ENCODE assay signal across 8 mouse cellular contexts in the genomic region with DNA sequence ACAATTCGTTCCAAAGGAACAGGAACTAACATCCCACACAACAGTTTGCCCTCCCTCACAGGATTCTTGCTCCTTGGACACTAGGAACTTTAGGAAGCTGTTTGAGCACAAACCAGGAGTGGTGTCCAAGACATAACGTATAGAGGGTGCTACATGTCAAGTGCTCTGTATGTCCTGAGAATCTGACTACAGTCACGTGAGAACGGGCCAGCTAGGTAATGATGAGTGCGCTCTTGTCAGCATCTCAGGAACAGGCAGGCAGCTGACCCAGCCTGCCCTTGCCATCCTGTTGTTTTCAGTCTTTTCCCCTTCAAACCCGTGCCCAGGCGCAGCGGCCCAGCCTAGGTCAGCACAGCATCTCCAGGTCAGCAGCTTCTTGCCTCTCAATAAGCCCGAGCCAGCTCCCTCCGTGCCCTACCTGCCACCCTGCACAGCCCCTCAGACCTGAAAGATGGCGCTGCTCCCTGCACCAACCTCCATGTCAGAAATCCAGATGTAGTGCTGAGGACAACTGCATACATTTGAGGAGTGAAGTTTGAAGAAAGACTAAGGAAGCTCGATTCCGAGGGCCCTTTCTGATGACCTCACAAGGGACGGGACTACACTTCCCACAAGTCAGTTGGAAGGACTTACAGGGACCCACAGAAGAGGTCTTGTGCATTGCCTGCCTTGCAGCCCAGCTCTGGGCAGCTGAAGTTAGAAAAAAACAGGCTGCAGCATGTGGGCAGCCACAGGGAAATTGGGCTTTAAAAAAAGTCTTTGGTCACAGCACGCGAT. TPM values are rescaled to one million over a fixed set of nuclear protein-coding genes. Genes with fewer than 3 reads are reported as not detected.
DNase-seq lines count a peak whose midpoint lies in the region; ATAC-seq and TF ChIP-seq lines count a peak whose summit lies in the region.
"Not testable (repeated sequence)": the region's sequence is repeated elsewhere in the genome, so short reads cannot be mapped to it uniquely, and the experiment has no call there.

No protein-coding gene starts in this region.

- 9% methylated on average over 16 of the region's 16 CpGs for WGBS in embryonic facial prominence, embryonic 13.5 days
- 2% methylated on average over 16 of the region's 16 CpGs for WGBS in kidney, adult 2 months
- WGBS in limb, embryonic 12.5 days, result 19% methylated on average over 16 of the region's 16 CpGs
- 8% methylated on average over 16 of the region's 16 CpGs for WGBS in midbrain, embryonic 15.5 days
- 7% methylated on average over 16 of the region's 16 CpGs for WGBS in spleen, adult 2 months

- peak; percentile 76 for DNase-seq in 3134 (ENCODE audit: extremely low read depth, insufficient read length, low spot score)
- peak; percentile 87 to 89 for DNase-seq in adrenal gland, postnatal 36 days
- peak; percentile 93 to 94 for DNase-seq in heart, adult 18-20 months
- peak; percentile 94 for DNase-seq in kidney, adult 2 months
- peak; percentile 73 to 82 for DNase-seq in spleen, adult 2 months (ENCODE audit: low read depth in 1 of 2, low spot score in 2 of 2)

- not testable (repeated sequence) for TF ChIP-seq CTCF in kidney, adult 2 months (conservative IDR thresholded peaks at IDR 0.05; ENCODE audit: insufficient read depth, insufficient read length, low read depth, low read length); spleen, adult 2 months (IDR thresholded peaks at IDR 0.05; ENCODE audit: extremely low read depth, insufficient read depth, insufficient read length, insufficient replicate concordance)

- H3K27me3 ChIP-seq in embryonic facial prominence, embryonic 13.5 days; kidney, adult 2 months (replicated peaks; ENCODE audit: control insufficient read depth, insufficient read depth, low read length); limb, embryonic 12.5 days; midbrain, embryonic 15.5 days (replicated peaks); spleen, adult 2 months (ENCODE audit: control insufficient read depth, insufficient read depth, low read length): not testable (repeated sequence)

- H3K36me3 ChIP-seq in embryonic facial prominence, embryonic 13.5 days; kidney, adult 2 months (ENCODE audit: control insufficient read depth, insufficient read depth, low read length); limb, embryonic 12.5 days; midbrain, embryonic 15.5 days (replicated peaks); spleen, adult 2 months (ENCODE audit: control insufficient read depth, insufficient read depth, low read length): not testable (repeated sequence)

- ATAC-seq in embryonic facial prominence, embryonic 13.5 days (ENCODE audit: insufficient number of reproducible peaks, insufficient read depth, low FRiP score, low TSS enrichment, low read depth), result peak; percentile 97
- peak; percentile 100 for ATAC-seq in limb, embryonic 12.5 days (ENCODE audit: insufficient number of reproducible peaks, insufficient read depth, low FRiP score, low TSS enrichment, low read depth)
- peak; percentile 100 for ATAC-seq in midbrain, embryonic 15.5 days (replicated peaks)

- not testable (repeated sequence) for H3K9me3 ChIP-seq in embryonic facial prominence, embryonic 13.5 days; limb, embryonic 12.5 days; midbrain, embryonic 15.5 days

- peak overlapping the region; percentile 22; the same call in 1 of the 2 replicates for H3K27ac ChIP-seq in embryonic facial prominence, embryonic 13.5 days
- H3K27ac ChIP-seq in kidney, adult 2 months (ENCODE audit: insufficient read depth, low read depth, low read length); limb, embryonic 12.5 days; spleen, adult 2 months (ENCODE audit: insufficient read depth, low read length): not testable (repeated sequence)
- peak overlapping the region; percentile 63 for H3K27ac ChIP-seq in midbrain, embryonic 15.5 days

- peak overlapping the region; percentile 82 for H3K4me3 ChIP-seq in embryonic facial prominence, embryonic 13.5 days
- peak overlapping the region; percentile 89 for H3K4me3 ChIP-seq in kidney, adult 2 months (ENCODE audit: insufficient read depth, low read depth, low read length)
- H3K4me3 ChIP-seq in limb, embryonic 12.5 days (replicated peaks), result peak overlapping the region; percentile 71
- H3K4me3 ChIP-seq in midbrain, embryonic 15.5 days, result peak overlapping the region; percentile 65
- peak overlapping the region; percentile 72 for H3K4me3 ChIP-seq in spleen, adult 2 months (ENCODE audit: extremely low read depth, insufficient read depth, insufficient read length)

- peak overlapping the region; percentile 91 for H3K9ac ChIP-seq in embryonic facial prominence, embryonic 13.5 days
- H3K9ac ChIP-seq in limb, embryonic 12.5 days (replicated peaks), result peak overlapping the region; percentile 80
- H3K9ac ChIP-seq in midbrain, embryonic 15.5 days, result peak overlapping the region; percentile 63

- H3K4me1 ChIP-seq in embryonic facial prominence, embryonic 13.5 days; kidney, adult 2 months (ENCODE audit: control insufficient read depth, insufficient read depth, low read length); limb, embryonic 12.5 days (replicated peaks); midbrain, embryonic 15.5 days; spleen, adult 2 months (ENCODE audit: control insufficient read depth, insufficient read depth, insufficient read length): not testable (repeated sequence)

- H3K4me2 ChIP-seq in embryonic facial prominence, embryonic 13.5 days, result peak overlapping the region; percentile 73
- peak overlapping the region; percentile 72 for H3K4me2 ChIP-seq in limb, embryonic 12.5 days
- peak overlapping the region; percentile 67 for H3K4me2 ChIP-seq in midbrain, embryonic 15.5 days

- not testable (repeated sequence) for TF ChIP-seq POLR2A in kidney, adult 2 months (IDR thresholded peaks at IDR 0.05; ENCODE audit: low read depth, low read length)
- TF ChIP-seq POLR2A in spleen, adult 2 months (IDR thresholded peaks at IDR 0.05; ENCODE audit: low read depth, low read length), result peak; percentile 34; the same call in 1 of the 2 replicates

RNA-seq across cellular contexts. Expression of a gene that starts 3.7 kb away (rescaled TPM):
- total RNA-seq in adrenal gland, postnatal 36 days (2021), result 10 to 100 TPM in 1 of 2 experiments, 1 to 10 TPM in 1; 9.9 to 10.7 TPM
- 15.6 and 16.5 TPM in 2 replicates for polyA plus RNA-seq in embryonic facial prominence, embryonic 13.5 days (2015; fragmentation: Nextera tagmentation; extraction: Ambion mirVana)
- 1 to 10 TPM; 4.0 to 4.9 TPM for total RNA-seq in heart, adult 18-20 months (2021)
- polyA plus RNA-seq in kidney, adult 2 months (2012; rRNA removed), result 3.6 and 4.2 TPM in 2 replicates
- polyA plus RNA-seq in limb, embryonic 12.5 days (2016; fragmentation: Nextera tagmentation; extraction: Ambion mirVana), result 15.1 and 15.8 TPM in 2 replicates
- 15.5 and 16.8 TPM in 2 replicates for polyA plus RNA-seq in midbrain, embryonic 15.5 days (2015; fragmentation: Nextera tagmentation; extraction: Ambion mirVana)
- polyA plus RNA-seq in spleen, adult 2 months (2012; rRNA removed), result 2.8 and 4.2 TPM in 2 replicates

RNA-seq across cellular contexts. Expression of a gene that starts 45.6 kb away (rescaled TPM):
- 1 to 10 TPM; 5.8 to 7.5 TPM for total RNA-seq in adrenal gland, postnatal 36 days (2021)
- polyA plus RNA-seq in embryonic facial prominence, embryonic 13.5 days (2015; fragmentation: Nextera tagmentation; extraction: Ambion mirVana), result 3.0 and 3.5 TPM in 2 replicates
- total RNA-seq in heart, adult 18-20 months (2021), result 1 to 10 TPM; 2.7 to 3.5 TPM
- 0.91 and 1.4 TPM in 2 replicates for polyA plus RNA-seq in kidney, adult 2 months (2012; rRNA removed)
- 3.4 and 3.6 TPM in 2 replicates for polyA plus RNA-seq in limb, embryonic 12.5 days (2016; fragmentation: Nextera tagmentation; extraction: Ambion mirVana)
- 3.1 and 3.6 TPM in 2 replicates for polyA plus RNA-seq in midbrain, embryonic 15.5 days (2015; fragmentation: Nextera tagmentation; extraction: Ambion mirVana)
- 0.39 and 0.57 TPM in 2 replicates for polyA plus RNA-seq in spleen, adult 2 months (2012; rRNA removed)

RNA-seq across cellular contexts. Expression of a gene that starts 45.6 kb away (rescaled TPM):
- 1 to 10 TPM; 1.0 to 1.9 TPM for total RNA-seq in adrenal gland, postnatal 36 days (2021)
- polyA plus RNA-seq in embryonic facial prominence, embryonic 13.5 days (2015; fragmentation: Nextera tagmentation; extraction: Ambion mirVana), result not detected in 2 replicates
- 1 to 10 TPM in 1 of 2 experiments, not detected in 1; 1.4 TPM for total RNA-seq in heart, adult 18-20 months (2021)
- not detected in 2 replicates for polyA plus RNA-seq in kidney, adult 2 months (2012; rRNA removed)
- 0.20 TPM in 1 of 2 replicates, not detected in the other for polyA plus RNA-seq in limb, embryonic 12.5 days (2016; fragmentation: Nextera tagmentation; extraction: Ambion mirVana)
- polyA plus RNA-seq in midbrain, embryonic 15.5 days (2015; fragmentation: Nextera tagmentation; extraction: Ambion mirVana), result 0.26 TPM in 1 of 2 replicates, not detected in the other
- polyA plus RNA-seq in spleen, adult 2 months (2012; rRNA removed), result 0.13 TPM in 1 of 2 replicates, not detected in the other

RNA-seq across cellular contexts. Expression of a gene that starts 45.8 kb away (rescaled TPM):
- total RNA-seq in adrenal gland, postnatal 36 days (2021), result 10 to 100 TPM in 1 of 2 experiments, 1 to 10 TPM in 1; 8.2 to 12.0 TPM
- polyA plus RNA-seq in embryonic facial prominence, embryonic 13.5 days (2015; fragmentation: Nextera tagmentation; extraction: Ambion mirVana), result 7.7 and 8.6 TPM in 2 replicates
- 1 to 10 TPM; 4.8 to 8.4 TPM for total RNA-seq in heart, adult 18-20 months (2021)
- 1.1 and 1.9 TPM in 2 replicates for polyA plus RNA-seq in kidney, adult 2 months (2012; rRNA removed)
- polyA plus RNA-seq in limb, embryonic 12.5 days (2016; fragmentation: Nextera tagmentation; extraction: Ambion mirVana), result 8.4 and 9.3 TPM in 2 replicates
- 9.7 and 10.3 TPM in 2 replicates for polyA plus RNA-seq in midbrain, embryonic 15.5 days (2015; fragmentation: Nextera tagmentation; extraction: Ambion mirVana)
- 0.59 and 0.77 TPM in 2 replicates for polyA plus RNA-seq in spleen, adult 2 months (2012; rRNA removed)
